Mouse (Mus musculus) gastrocnemius, adult 2 months (tissue): Measurements from ENCODE around the gene 4930519P11Rik. TPM values are rescaled to one million over a fixed set of nuclear protein-coding genes. Genes with fewer than 3 reads are reported as not detected.

ENCODE experiments used
- DNase-seq: peaks from one replicate; pipeline ENCODE4 v3.0.0; 2022
- H3K27ac ChIP-seq: fragments of 200-600 bp; 2 replicates; pipeline ENCODE4 v1.8.1; 2022; ENCODE audit warnings: mild to moderate bottlenecking
- H3K4me3 ChIP-seq: fragments of 200-600 bp; 2 replicates; pipeline ENCODE4 v1.8.1; 2022; ENCODE audit warnings: mild to moderate bottlenecking, moderate library complexity
- CTCF ChIP-seq: fragments of 200-600 bp; IDR thresholded peaks from 2 replicates; pipeline ENCODE4 v1.8.1; 2022; ENCODE audit warnings: antibody characterized with exemption, mild to moderate bottlenecking, moderate library complexity
- intact Hi-C: fragments of 180-260 bp; cut with DNase I; formaldehyde crosslinking; loops from one replicate; pipeline ENCODE4 v1.15.1; 2025
- total RNA-seq, 2 experiments: library from RNA; stranded (reverse); gene quantifications; 2 replicates each; pipeline ENCODE4 v1.2.3; 2021

Gene 4930519P11Rik
- total RNA-seq, 2 experiments from 2014 or later, result not detected

GRCm38 (mm10) chr2:154591239-154591638 is 22.0 kb downstream of the 4930519P11Rik start:
- intact Hi-C loops, result no loop called here
- H3K27ac ChIP-seq, result no peak overlapping the region
- TF ChIP-seq CTCF, result no peak
- no peak overlapping the region for H3K4me3 ChIP-seq
- DNase-seq, result no peak

GRCm38 (mm10) chr2:154589051-154589450 is 24.2 kb downstream of the 4930519P11Rik start:
- intact Hi-C loops, result no loop called here
- no peak overlapping the region for H3K4me3 ChIP-seq
- TF ChIP-seq CTCF, result no peak
- no peak for DNase-seq
- no peak overlapping the region for H3K27ac ChIP-seq

GRCm38 (mm10) chr2:154586405-154586804 is 26.8 kb downstream of the 4930519P11Rik start:
- DNase-seq, result peak; percentile 44
- peak; percentile 48 for TF ChIP-seq CTCF
- Histone ChIP-seq H3K4me3 (no peak overlapping the region), H3K27ac (no peak overlapping the region)
- intact Hi-C loops, result no loop called here

GRCm38 (mm10) chr2:154584931-154585601 is 28.2 kb downstream of the 4930519P11Rik start:
- no peak for DNase-seq
- intact Hi-C loops, result no loop called here
- H3K27ac ChIP-seq, result no peak overlapping the region
- no peak overlapping the region for H3K4me3 ChIP-seq
- TF ChIP-seq CTCF, result no peak

GRCm38 (mm10) chr2:154583906-154584872 is 29.0 kb downstream of the 4930519P11Rik start:
- intact Hi-C loops, result no loop called here
- no peak overlapping the region for H3K27ac ChIP-seq
- no peak overlapping the region for H3K4me3 ChIP-seq
- no peak for DNase-seq
- TF ChIP-seq CTCF, result no peak

- no peak for DNase-seq
- no peak overlapping the region for H3K4me3 ChIP-seq
- TF ChIP-seq CTCF, result peak; percentile 14; the same call in 1 of the 2 replicates
- 0 out of 2 replicates have a peak overlapping the region, but pooled peaks have one; percentile 79 for H3K27ac ChIP-seq
- intact Hi-C loops, result no loop called here
These were observed 31.8 kb downstream of the 4930519P11Rik start for GRCm38 (mm10) chr2:154581421-154581820.

GRCm38 (mm10) chr2:154580586-154580985 is 32.7 kb downstream of the 4930519P11Rik start:
- H3K27ac ChIP-seq, result peak overlapping the region; percentile 79
- DNase-seq, result peak; percentile 78
- intact Hi-C loops, result no loop called here
- H3K4me3 ChIP-seq, result peak overlapping the region; percentile 21; the same call in 1 of the 2 replicates
- TF ChIP-seq CTCF, result no peak

GRCm38 (mm10) chr2:154577744-154578067 is 35.5 kb downstream of the 4930519P11Rik start:
- Histone ChIP-seq H3K4me3 (no peak overlapping the region), H3K27ac (no peak overlapping the region)
- TF ChIP-seq CTCF, result no peak
- intact Hi-C loops, result no loop called here
- DNase-seq, result no peak

- Histone ChIP-seq H3K27ac (no peak overlapping the region), H3K4me3 (no peak overlapping the region)
- intact Hi-C loops, result no loop called here
- DNase-seq, result no peak
- TF ChIP-seq CTCF, result no peak
These were observed 36.1 kb downstream of the 4930519P11Rik start for GRCm38 (mm10) chr2:154576876-154577743.

GRCm38 (mm10) chr2:154574271-154574670 is 39.0 kb downstream of the 4930519P11Rik start:
- intact Hi-C loops, result no loop called here
- TF ChIP-seq CTCF, result no peak
- no peak for DNase-seq
- H3K4me3 ChIP-seq, result no peak overlapping the region
- no peak overlapping the region for H3K27ac ChIP-seq

- intact Hi-C loops, result no loop called here
These were observed 40.2 kb downstream of the 4930519P11Rik start for GRCm38 (mm10) chr2:154572996-154573395.

GRCm38 (mm10) chr2:154571976-154572375 is 41.3 kb downstream of the 4930519P11Rik start:
- no peak for TF ChIP-seq CTCF
- H3K4me3 ChIP-seq, result no peak overlapping the region
- intact Hi-C loops, result no loop called here
- DNase-seq, result no peak
- no peak overlapping the region for H3K27ac ChIP-seq

More at GRCm38 (mm10) chr2:154572996-154573395, 40.2 kb downstream of the 4930519P11Rik start:
- DNase-seq, result no peak
- no peak overlapping the region for H3K4me3 ChIP-seq
- TF ChIP-seq CTCF, result no peak
- no peak overlapping the region for H3K27ac ChIP-seq
